Mouse (Mus musculus) heart, embryonic 11.5 days (tissue): ENCODE data around the gene Zfp141. TPM values are rescaled to one million over a fixed set of nuclear protein-coding genes. Genes with fewer than 3 reads are reported as not detected.
"Not testable (repeated sequence)": the region's sequence is repeated elsewhere in the genome, so short reads cannot be mapped to it uniquely, and the experiment has no call there.

ENCODE experiments used
- ATAC-seq: fragments of 200-750 bp; cut with Nextera tagmentation; replicated peaks from 2 replicates; pipeline ENCODE4 v1.8.0; 2017; ENCODE audit warnings: moderate library complexity; ENCODE audit not compliant: insufficient number of reproducible peaks, low FRiP score, low TSS enrichment
- H3K27ac ChIP-seq: fragments of 300-500 bp; sonication (generic); 2 replicates; pipeline ENCODE4 v1.5.1; 2014; ENCODE audit warnings: mild to moderate bottlenecking, low read depth, low read length
- H3K27me3 ChIP-seq: fragments of 300-500 bp; sonication (generic); 2 replicates; pipeline ENCODE4 v1.6.1; 2014; ENCODE audit warnings: mild to moderate bottlenecking, low read length, mixed read lengths; ENCODE audit not compliant: control insufficient read depth, insufficient read depth
- H3K36me3 ChIP-seq: fragments of 300-500 bp; sonication (generic); 2 replicates; pipeline ENCODE4 v1.6.1; 2014; ENCODE audit warnings: mild to moderate bottlenecking, low read length, moderate library complexity, mixed read lengths; ENCODE audit not compliant: control insufficient read depth, insufficient read depth
- H3K4me1 ChIP-seq: fragments of 300-500 bp; sonication (generic); 2 replicates; pipeline ENCODE4 v1.6.1; 2014; ENCODE audit warnings: low read length; ENCODE audit not compliant: control insufficient read depth, insufficient read depth
- H3K4me2 ChIP-seq: fragments of 300-500 bp; sonication (generic); 2 replicates; pipeline ENCODE4 v1.6.1; 2014; ENCODE audit warnings: mild to moderate bottlenecking, moderate library complexity
- H3K4me3 ChIP-seq: fragments of 300-500 bp; sonication (generic); 2 replicates; pipeline ENCODE4 v1.5.1; 2014; ENCODE audit warnings: low read depth, low read length
- H3K9ac ChIP-seq: fragments of 300-500 bp; sonication (generic); 2 replicates; pipeline ENCODE4 v1.6.1; 2014; ENCODE audit warnings: mild to moderate bottlenecking, low read depth, low read length, moderate library complexity
- H3K9me3 ChIP-seq: fragments of 300-500 bp; sonication (generic); replicated peaks from 2 replicates; pipeline ENCODE4 v1.6.1; 2016; ENCODE audit warnings: low read length; ENCODE audit not compliant: control insufficient read depth
- WGBS: fragments of 180-500 bp; shearing (Covaris S2); extraction: QIAGEN DNeasy Blood & Tissue Kit; methylation state at CpG from one replicate; pipeline ENCODE4 v1.1.7; 2014; ENCODE audit not compliant: insufficient replicate concordance; 5-methylcytosine and 5-hydroxymethylcytosine counted together
- polyA plus RNA-seq: library from polyadenylated mRNA; unstranded; fragments of >200 nt; fragmentation: Nextera tagmentation; extraction: Ambion mirVana; gene quantifications from 2 replicates; pipeline ENCODE4 v1.2.1, GENCODE M21; 2014

Gene Zfp141
- 6.8 and 7.8 TPM in 2 replicates for polyA plus RNA-seq

GRCm38 (mm10) chr7:42505588-42505987 is at the start of gene Zfp141:
Gene Zfp141, minus strand, starts transcription at chr7:42505740.
- Histone ChIP-seq H3K4me3 (peak within 1 kb of the TSS; percentile 62), H3K4me2 (peak within 1 kb of the TSS; percentile 70), H3K9ac (peak within 1 kb of the TSS; percentile 80)
- H3K36me3 ChIP-seq, H3K4me1 ChIP-seq, H3K9me3 ChIP-seq, H3K27me3 ChIP-seq, H3K27ac ChIP-seq: not testable (repeated sequence)
- ATAC-seq, result peak; percentile 89
- under 1% methylated on average over 18 of the region's 18 CpGs for WGBS

- no peaks in the 10 kb centered on the region; the same call in 1 of the 2 replicates for H3K9me3 ChIP-seq
- H3K27me3 ChIP-seq, result no peaks in the 10 kb centered on the region
- ATAC-seq, result no peak
- H3K4me2 ChIP-seq, result no peak overlapping the region
- no peaks in the 10 kb centered on the region for H3K4me1 ChIP-seq
- no peak overlapping the region for H3K4me3 ChIP-seq
- H3K9ac ChIP-seq, result no peak overlapping the region
- H3K36me3 ChIP-seq, result no peaks in the 10 kb centered on the region
- 65% methylated on average over 3 of the region's 3 CpGs for WGBS
- H3K27ac ChIP-seq, result no peak overlapping the region
Observed at GRCm38 (mm10) chr7:42551766-42552165, 46.2 kb upstream of the Zfp141 start.

- peak; percentile 47; the same call in 1 of the 2 replicates for ATAC-seq
- Histone ChIP-seq H3K9me3 (no peaks in the 10 kb centered on the region; the same call in 1 of the 2 replicates), H3K4me2 (peak overlapping the region; percentile 70), H3K9ac (peak overlapping the region; percentile 80), H3K27me3 (no peaks in the 10 kb centered on the region), H3K27ac (no peak overlapping the region), H3K36me3 (peaks cover 5% of the 10 kb centered on the region; the same call in 1 of the 2 replicates), H3K4me3 (peak overlapping the region; percentile 62), H3K4me1 (no peaks in the 10 kb centered on the region)
- WGBS, result 1% methylated on average over 20 of the region's 20 CpGs
Observed at GRCm38 (mm10) chr7:42505186-42505585, 354 bp downstream of the Zfp141 start.

- Histone ChIP-seq H3K9me3 (no peaks in the 10 kb centered on the region), H3K4me3 (no peak overlapping the region), H3K36me3 (peaks cover 5% of the 10 kb centered on the region; the same call in 1 of the 2 replicates), H3K27me3 (no peaks in the 10 kb centered on the region), H3K27ac (no peak overlapping the region), H3K9ac (no peak overlapping the region), H3K4me1 (no peaks in the 10 kb centered on the region), H3K4me2 (no peak overlapping the region)
- WGBS, result 92% methylated on average over 5 of the region's 5 CpGs
- ATAC-seq, result no peak
Observed at GRCm38 (mm10) chr7:42498248-42498647, 7.3 kb downstream of the Zfp141 start.

- peaks cover 5% of the 10 kb centered on the region; the same call in 1 of the 2 replicates for H3K36me3 ChIP-seq
- no peak overlapping the region for H3K4me2 ChIP-seq
- no peak overlapping the region for H3K4me3 ChIP-seq
- ATAC-seq, result no peak
- H3K9me3 ChIP-seq, result no peaks in the 10 kb centered on the region
- H3K27ac ChIP-seq, result no peak overlapping the region
- WGBS, result 85% methylated on average over 9 of the region's 9 CpGs
- H3K4me1 ChIP-seq, result no peaks in the 10 kb centered on the region
- no peak overlapping the region for H3K9ac ChIP-seq
- no peaks in the 10 kb centered on the region for H3K27me3 ChIP-seq
Observed at GRCm38 (mm10) chr7:42497356-42497755, 8.2 kb downstream of the Zfp141 start.

GRCm38 (mm10) chr7:42496202-42496601 is 9.3 kb downstream of the Zfp141 start:
- no peaks in the 10 kb centered on the region for H3K27me3 ChIP-seq
- H3K4me2 ChIP-seq, result no peak overlapping the region
- H3K9ac ChIP-seq, result no peak overlapping the region
- peaks cover 5% of the 10 kb centered on the region; the same call in 1 of the 2 replicates for H3K36me3 ChIP-seq
- no peaks in the 10 kb centered on the region for H3K9me3 ChIP-seq
- no peak for ATAC-seq
- no peak overlapping the region for H3K27ac ChIP-seq
- no peak overlapping the region for H3K4me3 ChIP-seq
- WGBS, result 97% methylated on average over 1 of the region's 1 CpGs
- H3K4me1 ChIP-seq, result no peaks in the 10 kb centered on the region

- H3K4me3 ChIP-seq, result no peak overlapping the region
- H3K36me3 ChIP-seq, result peaks cover 9% of the 10 kb centered on the region; the same call in 1 of the 2 replicates
- H3K4me1 ChIP-seq, result no peaks in the 10 kb centered on the region
- no peaks in the 10 kb centered on the region for H3K9me3 ChIP-seq
- H3K27me3 ChIP-seq, result no peaks in the 10 kb centered on the region
- no peak for ATAC-seq
- no peak overlapping the region for H3K27ac ChIP-seq
- 88% methylated on average over 5 of the region's 5 CpGs for WGBS
- no peak overlapping the region for H3K4me2 ChIP-seq
- no peak overlapping the region for H3K9ac ChIP-seq
Observed at GRCm38 (mm10) chr7:42490859-42491258, 14.7 kb downstream of the Zfp141 start.

GRCm38 (mm10) chr7:42490358-42490757 is 15.2 kb downstream of the Zfp141 start:
- no peaks in the 10 kb centered on the region for H3K9me3 ChIP-seq
- no peak overlapping the region for H3K4me2 ChIP-seq
- no peak for ATAC-seq
- H3K36me3 ChIP-seq, result peaks cover 9% of the 10 kb centered on the region; the same call in 1 of the 2 replicates
- H3K27me3 ChIP-seq, result no peaks in the 10 kb centered on the region
- no peak overlapping the region for H3K4me3 ChIP-seq
- H3K4me1 ChIP-seq, result no peaks in the 10 kb centered on the region
- WGBS, result 81% methylated on average over 4 of the region's 4 CpGs
- no peak overlapping the region for H3K27ac ChIP-seq
- H3K9ac ChIP-seq, result no peak overlapping the region

- no peaks in the 10 kb centered on the region for H3K4me1 ChIP-seq
- no peak overlapping the region for H3K4me3 ChIP-seq
- no peak overlapping the region for H3K27ac ChIP-seq
- H3K27me3 ChIP-seq, result no peaks in the 10 kb centered on the region
- ATAC-seq, result no peak
- H3K36me3 ChIP-seq, result no peaks in the 10 kb centered on the region
- WGBS, result 63% methylated on average over 4 of the region's 4 CpGs
- H3K4me2 ChIP-seq, result no peak overlapping the region
- H3K9me3 ChIP-seq, result peaks cover 7% of the 10 kb centered on the region; the same call in 1 of the 2 replicates
- no peak overlapping the region for H3K9ac ChIP-seq
Observed at GRCm38 (mm10) chr7:42454640-42455039, 50.9 kb downstream of the Zfp141 start.
